Mouse (Mus musculus): ENCODE results near the gene Mgrn1. TPM values are rescaled to one million over a fixed set of nuclear protein-coding genes. Genes with fewer than 3 reads are reported as not detected.

Mgrn1 gene
- polyA plus RNA-seq, 1 experiment from 2014 or later: 57.8 TPM

- Histone ChIP-seq H3K27ac (ENCODE audit: low read depth, low read length) (no peak overlapping the region), H3K27me3 (replicated peaks; ENCODE audit: control insufficient read depth, insufficient read depth, low read length) (no peaks in the 10 kb centered on the region), H3K4me2 (replicated peaks; ENCODE audit: low read depth) (no peak overlapping the region), H3K36me3 (ENCODE audit: control insufficient read depth, insufficient read depth) (peaks cover 62% of the 10 kb centered on the region), H3K4me1 (replicated peaks; ENCODE audit: control insufficient read depth, insufficient read depth, low read length) (no peaks in the 10 kb centered on the region), H3K9me3 (ENCODE audit: control insufficient read depth) (no peaks in the 10 kb centered on the region), H3K4me3 (ENCODE audit: low read depth, low read length) (no peak overlapping the region), H3K9ac (ENCODE audit: low read depth, low read length) (no peak overlapping the region)
- TF ChIP-seq CTCF (IDR thresholded peaks at IDR 0.05; ENCODE audit: low read depth): no peak
- no peak for ATAC-seq
- WGBS: 97% methylated on average over 8 of the region's 8 CpGs
Measured at GRCm38 (mm10) chr16:4910758-4911157, 24.7 kb downstream of the Mgrn1 start.

GRCm38 (mm10) chr16:4912074-4912648 lies 26.1 kb downstream of the Mgrn1 start:
- WGBS: 77% methylated on average over 10 of the region's 10 CpGs
- H3K27ac ChIP-seq (ENCODE audit: low read depth, low read length): no peak overlapping the region
- H3K4me3 ChIP-seq (ENCODE audit: low read depth, low read length): no peak overlapping the region
- no peak for TF ChIP-seq CTCF (IDR thresholded peaks at IDR 0.05; ENCODE audit: low read depth)
- no peaks in the 10 kb centered on the region for H3K27me3 ChIP-seq (replicated peaks; ENCODE audit: control insufficient read depth, insufficient read depth, low read length)
- no peak for ATAC-seq
- H3K36me3 ChIP-seq (ENCODE audit: control insufficient read depth, insufficient read depth): peaks cover 74% of the 10 kb centered on the region
- H3K9me3 ChIP-seq (ENCODE audit: control insufficient read depth): no peaks in the 10 kb centered on the region
- H3K9ac ChIP-seq (ENCODE audit: low read depth, low read length): no peak overlapping the region
- no peak overlapping the region for H3K4me2 ChIP-seq (replicated peaks; ENCODE audit: low read depth)
- no peaks in the 10 kb centered on the region for H3K4me1 ChIP-seq (replicated peaks; ENCODE audit: control insufficient read depth, insufficient read depth, low read length)

- H3K4me3 ChIP-seq (ENCODE audit: low read depth, low read length): no peak overlapping the region
- TF ChIP-seq CTCF (IDR thresholded peaks at IDR 0.05; ENCODE audit: low read depth): no peak; the same call in 1 of the 2 replicates
- H3K27me3 ChIP-seq (replicated peaks; ENCODE audit: control insufficient read depth, insufficient read depth, low read length): no peaks in the 10 kb centered on the region
- H3K4me1 ChIP-seq (replicated peaks; ENCODE audit: control insufficient read depth, insufficient read depth, low read length): no peaks in the 10 kb centered on the region
- 70% methylated on average over 11 of the region's 11 CpGs for WGBS
- H3K4me2 ChIP-seq (replicated peaks; ENCODE audit: low read depth): 0 out of 2 replicates have a peak overlapping the region, but pooled peaks have one; percentile 10
- H3K9ac ChIP-seq (ENCODE audit: low read depth, low read length): no peak overlapping the region
- ATAC-seq: peak; percentile 39
- H3K27ac ChIP-seq (ENCODE audit: low read depth, low read length): peak overlapping the region; percentile 46
- H3K9me3 ChIP-seq (ENCODE audit: control insufficient read depth): no peaks in the 10 kb centered on the region
- peaks cover 71% of the 10 kb centered on the region for H3K36me3 ChIP-seq (ENCODE audit: control insufficient read depth, insufficient read depth)
Measured at GRCm38 (mm10) chr16:4912907-4913782, 27.1 kb downstream of the Mgrn1 start.

DNA sequence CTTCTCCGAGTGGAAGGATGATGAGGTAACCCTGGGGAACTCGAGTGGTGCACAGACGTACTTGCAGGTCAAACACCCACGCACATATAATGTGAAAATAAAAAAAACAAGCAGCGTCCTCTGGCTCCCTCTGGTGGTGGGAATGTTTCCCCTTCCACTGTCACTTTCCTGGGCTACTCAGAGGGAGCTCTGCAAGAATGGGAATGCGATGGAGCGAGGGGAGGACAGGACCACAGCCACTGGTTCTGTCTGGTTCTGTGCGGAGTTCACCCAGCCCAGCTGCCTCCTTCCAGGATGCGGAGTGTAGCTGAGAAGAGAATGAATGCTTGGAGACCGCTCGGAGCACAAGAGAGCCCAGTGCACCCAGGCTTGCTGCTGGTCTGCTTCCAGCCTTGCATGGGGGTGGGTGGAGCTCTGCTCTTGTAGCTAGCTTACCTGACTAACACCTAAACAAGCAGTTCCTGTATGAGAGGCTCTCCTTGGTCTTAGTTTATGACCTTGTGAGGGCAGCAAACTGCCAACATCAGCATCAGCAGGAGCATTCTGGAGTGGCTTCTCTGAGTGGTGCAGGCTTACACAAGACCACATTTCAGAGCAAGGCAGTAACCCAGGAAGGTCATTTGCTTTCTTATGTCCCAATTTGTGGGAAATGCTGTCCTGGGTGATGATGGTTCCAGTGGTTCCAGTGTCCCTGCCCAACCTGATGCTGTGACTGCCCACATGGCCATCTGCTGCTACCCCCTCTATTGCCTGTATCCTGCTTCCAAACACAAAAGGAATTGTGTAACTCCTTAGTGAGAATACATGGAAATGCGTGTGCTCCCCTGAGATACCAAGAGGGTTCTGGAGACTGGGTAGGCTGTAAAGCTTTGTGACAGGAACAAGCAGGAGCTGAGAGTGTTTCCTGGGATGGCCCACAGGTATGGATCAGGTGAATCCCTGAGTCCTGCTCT lies 28.0 kb downstream of the Mgrn1 start:
- no peaks in the 10 kb centered on the region for H3K27me3 ChIP-seq (replicated peaks; ENCODE audit: control insufficient read depth, insufficient read depth, low read length)
- no peaks in the 10 kb centered on the region for H3K4me1 ChIP-seq (replicated peaks; ENCODE audit: control insufficient read depth, insufficient read depth, low read length)
- no peak overlapping the region for H3K9ac ChIP-seq (ENCODE audit: low read depth, low read length)
- peak; percentile 98 for TF ChIP-seq CTCF (IDR thresholded peaks at IDR 0.05; ENCODE audit: low read depth)
- H3K9me3 ChIP-seq (ENCODE audit: control insufficient read depth): no peaks in the 10 kb centered on the region
- no peak overlapping the region for H3K4me2 ChIP-seq (replicated peaks; ENCODE audit: low read depth)
- peaks cover 64% of the 10 kb centered on the region for H3K36me3 ChIP-seq (ENCODE audit: control insufficient read depth, insufficient read depth)
- 38% methylated on average over 12 of the region's 12 CpGs for WGBS
- ATAC-seq: peak; percentile 44
- no peak overlapping the region for H3K4me3 ChIP-seq (ENCODE audit: low read depth, low read length)
- no peak overlapping the region for H3K27ac ChIP-seq (ENCODE audit: low read depth, low read length)

DNA sequence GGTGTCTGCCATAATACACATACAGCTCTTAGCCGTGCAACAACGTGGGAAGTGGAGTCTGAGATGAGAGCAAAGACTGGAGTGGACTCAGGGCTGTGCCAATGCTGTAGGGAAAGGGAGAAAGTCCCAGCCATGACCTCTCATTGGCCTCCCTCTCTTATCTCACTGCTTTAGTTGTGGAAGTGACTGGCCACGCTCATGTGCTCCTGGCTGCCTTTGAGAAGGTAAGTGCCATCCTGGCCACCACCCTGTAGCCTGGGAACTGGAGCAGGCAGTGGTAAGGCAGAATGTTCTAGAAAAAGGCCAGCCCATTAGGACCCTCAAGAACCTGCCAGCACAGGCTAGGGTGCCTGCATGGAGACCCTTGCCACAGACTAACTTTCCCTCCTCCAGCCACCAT lies 29.9 kb downstream of the Mgrn1 start:
- H3K4me2 ChIP-seq (replicated peaks; ENCODE audit: low read depth): no peak overlapping the region
- no peak overlapping the region for H3K9ac ChIP-seq (ENCODE audit: low read depth, low read length)
- H3K36me3 ChIP-seq (ENCODE audit: control insufficient read depth, insufficient read depth): peaks cover 71% of the 10 kb centered on the region
- ATAC-seq: no peak
- 60% methylated on average over 3 of the region's 3 CpGs for WGBS
- no peak overlapping the region; the same call in 1 of the 2 replicates for H3K27ac ChIP-seq (ENCODE audit: low read depth, low read length)
- no peak for TF ChIP-seq CTCF (IDR thresholded peaks at IDR 0.05; ENCODE audit: low read depth)
- no peak overlapping the region for H3K4me3 ChIP-seq (ENCODE audit: low read depth, low read length)
- no peaks in the 10 kb centered on the region for H3K4me1 ChIP-seq (replicated peaks; ENCODE audit: control insufficient read depth, insufficient read depth, low read length)
- no peaks in the 10 kb centered on the region for H3K9me3 ChIP-seq (ENCODE audit: control insufficient read depth)
- H3K27me3 ChIP-seq (replicated peaks; ENCODE audit: control insufficient read depth, insufficient read depth, low read length): no peaks in the 10 kb centered on the region

GRCm38 (mm10) chr16:4916608-4917007 lies 30.6 kb downstream of the Mgrn1 start:
- TF ChIP-seq CTCF (IDR thresholded peaks at IDR 0.05; ENCODE audit: low read depth): no peak
- Histone ChIP-seq H3K9me3 (ENCODE audit: control insufficient read depth) (no peaks in the 10 kb centered on the region), H3K4me2 (replicated peaks; ENCODE audit: low read depth) (no peak overlapping the region), H3K27ac (ENCODE audit: low read depth, low read length) (no peak overlapping the region), H3K27me3 (replicated peaks; ENCODE audit: control insufficient read depth, insufficient read depth, low read length) (no peaks in the 10 kb centered on the region), H3K36me3 (ENCODE audit: control insufficient read depth, insufficient read depth) (peaks cover 66% of the 10 kb centered on the region), H3K4me3 (ENCODE audit: low read depth, low read length) (no peak overlapping the region), H3K4me1 (replicated peaks; ENCODE audit: control insufficient read depth, insufficient read depth, low read length) (no peaks in the 10 kb centered on the region), H3K9ac (ENCODE audit: low read depth, low read length) (no peak overlapping the region)
- WGBS: 88% methylated on average over 2 of the region's 2 CpGs
- no peak for ATAC-seq

Measured in intestine, postnatal 0 days (tissue).